Mouse (Mus musculus) intestine, postnatal 0 days (tissue): ENCODE measurements around the gene Ctcfl. TPM values are rescaled to one million over a fixed set of nuclear protein-coding genes. Genes with fewer than 3 reads are reported as not detected.

Experiments used
- ATAC-seq: fragments of 200-750 bp; cut with Nextera tagmentation; 2 replicates; pipeline ENCODE4 v1.8.0; 2017; ENCODE audit warnings: mild to moderate bottlenecking, moderate TSS enrichment, moderate library complexity
- H3K27ac ChIP-seq: fragments of 300-500 bp; sonication (generic); 2 replicates; pipeline ENCODE4 v1.5.1; 2014; ENCODE audit warnings: mild to moderate bottlenecking, low read depth, low read length, moderate library complexity
- H3K27me3 ChIP-seq: fragments of 300-500 bp; sonication (generic); replicated peaks from 2 replicates; pipeline ENCODE4 v1.6.1; 2014; ENCODE audit warnings: low read length, mixed read lengths; ENCODE audit not compliant: control insufficient read depth, insufficient read depth
- H3K36me3 ChIP-seq: fragments of 300-500 bp; sonication (generic); 2 replicates; pipeline ENCODE4 v1.6.1; 2014; ENCODE audit warnings: mild to moderate bottlenecking, moderate library complexity; ENCODE audit not compliant: control insufficient read depth, insufficient read depth
- H3K4me1 ChIP-seq: fragments of 300-500 bp; sonication (generic); replicated peaks from 2 replicates; pipeline ENCODE4 v1.6.1; 2014; ENCODE audit warnings: antibody characterized with exemption, low read length, mixed read lengths; ENCODE audit not compliant: control insufficient read depth, insufficient read depth
- H3K4me2 ChIP-seq: fragments of 300-500 bp; sonication (generic); replicated peaks from 2 replicates; pipeline ENCODE4 v1.6.1; 2014; ENCODE audit warnings: low read depth, mild to moderate bottlenecking, moderate library complexity
- H3K4me3 ChIP-seq: fragments of 300-500 bp; sonication (generic); 2 replicates; pipeline ENCODE4 v1.5.1; 2014; ENCODE audit warnings: low read depth, low read length
- H3K9ac ChIP-seq: fragments of 300-500 bp; sonication (generic); 2 replicates; pipeline ENCODE4 v1.6.1; 2014; ENCODE audit warnings: mild to moderate bottlenecking, low read depth, low read length
- H3K9me3 ChIP-seq: fragments of 300-500 bp; sonication (generic); 2 replicates; pipeline ENCODE4 v1.6.1; 2016; ENCODE audit warnings: mixed run types; ENCODE audit not compliant: control insufficient read depth
- CTCF ChIP-seq: sonication (generic); IDR thresholded peaks from 2 replicates; pipeline ENCODE4 v1.5.1; 2016; ENCODE audit warnings: low read depth, mild to moderate bottlenecking, control low read depth, antibody characterized with exemption, moderate library complexity
- WGBS: fragments of 180-500 bp; shearing (Covaris S2); extraction: QIAGEN DNeasy Blood & Tissue Kit; methylation state at CpG from one replicate; pipeline ENCODE4 v1.1.7; 2014; 5-methylcytosine and 5-hydroxymethylcytosine counted together
- polyA plus RNA-seq: library from polyadenylated mRNA; unstranded; fragments of >200 nt; fragmentation: Nextera tagmentation; extraction: Ambion mirVana; gene quantifications from 2 replicates; pipeline ENCODE4 v1.2.1, GENCODE M21; 2015

Gene Ctcfl
- polyA plus RNA-seq, 1 experiment from 2014 or later, result 1.0 TPM

- TF ChIP-seq CTCF, result no peak
- ATAC-seq, result no peak
- 91% methylated on average over 10 of the region's 10 CpGs for WGBS
- peaks cover 26% of the 10 kb centered on the region; the same call in 1 of the 2 replicates for H3K36me3 ChIP-seq
- H3K27me3 ChIP-seq, result no peaks in the 10 kb centered on the region
- H3K4me3 ChIP-seq, result peak overlapping the region; percentile 32; the same call in 1 of the 2 replicates
- peak overlapping the region; percentile 79 for H3K9ac ChIP-seq
- peak overlapping the region; percentile 88 for H3K27ac ChIP-seq
- no peaks in the 10 kb centered on the region for H3K9me3 ChIP-seq
- H3K4me2 ChIP-seq, result peak overlapping the region; percentile 57
- peaks cover 7% of the 10 kb centered on the region; the same call in 1 of the 2 replicates for H3K4me1 ChIP-seq
These were observed 36.6 kb upstream of the Ctcfl start for GRCm38 (mm10) chr2:173155907-173156306.

- TF ChIP-seq CTCF, result no peak
- no peaks in the 10 kb centered on the region for H3K27me3 ChIP-seq
- peaks cover 26% of the 10 kb centered on the region; the same call in 1 of the 2 replicates for H3K36me3 ChIP-seq
- H3K4me3 ChIP-seq, result peak overlapping the region; percentile 32
- peak overlapping the region; percentile 79 for H3K9ac ChIP-seq
- peak overlapping the region; percentile 57 for H3K4me2 ChIP-seq
- H3K27ac ChIP-seq, result peak overlapping the region; percentile 88
- ATAC-seq, result no peak
- H3K4me1 ChIP-seq, result peaks cover 7% of the 10 kb centered on the region; the same call in 1 of the 2 replicates
- 95% methylated on average over 14 of the region's 14 CpGs for WGBS
- H3K9me3 ChIP-seq, result no peaks in the 10 kb centered on the region
These were observed 35.6 kb upstream of the Ctcfl start for GRCm38 (mm10) chr2:173154962-173155361.

GRCm38 (mm10) chr2:173154513-173154912 is 35.2 kb upstream of the Ctcfl start:
- Histone ChIP-seq H3K9me3 (no peaks in the 10 kb centered on the region), H3K4me1 (peaks cover 7% of the 10 kb centered on the region; the same call in 1 of the 2 replicates), H3K36me3 (peaks cover 26% of the 10 kb centered on the region; the same call in 1 of the 2 replicates), H3K9ac (peak overlapping the region; percentile 79), H3K4me2 (peak overlapping the region; percentile 57), H3K27ac (peak overlapping the region; percentile 88), H3K4me3 (peak overlapping the region; percentile 32), H3K27me3 (no peaks in the 10 kb centered on the region)
- no peak for TF ChIP-seq CTCF
- ATAC-seq, result no peak
- WGBS, result 85% methylated on average over 13 of the region's 13 CpGs

- peak overlapping the region; percentile 79 for H3K9ac ChIP-seq
- H3K27ac ChIP-seq, result peak overlapping the region; percentile 88
- no peaks in the 10 kb centered on the region for H3K27me3 ChIP-seq
- H3K36me3 ChIP-seq, result peaks cover 26% of the 10 kb centered on the region; the same call in 1 of the 2 replicates
- peak overlapping the region; percentile 32 for H3K4me3 ChIP-seq
- peaks cover 7% of the 10 kb centered on the region; the same call in 1 of the 2 replicates for H3K4me1 ChIP-seq
- no peak for TF ChIP-seq CTCF
- H3K4me2 ChIP-seq, result peak overlapping the region; percentile 57
- H3K9me3 ChIP-seq, result no peaks in the 10 kb centered on the region
- peak; percentile 5; the same call in 1 of the 2 replicates for ATAC-seq
- 59% methylated on average over 10 of the region's 10 CpGs for WGBS
These were observed 33.9 kb upstream of the Ctcfl start for GRCm38 (mm10) chr2:173153266-173153665.

GRCm38 (mm10) chr2:173152436-173153151 is 33.3 kb upstream of the Ctcfl start, which contains the start of gene Pck1:
TSS of gene Pck1 (plus strand) at chr2:173153048.
- peak; percentile 87 for ATAC-seq
- WGBS, result 28% methylated on average over 13 of the region's 13 CpGs
- Histone ChIP-seq H3K4me3 (peak within 1 kb of the TSS; percentile 32), H3K27ac (peak within 1 kb of the TSS; percentile 90), H3K36me3 (peaks cover 22% of the 10 kb centered on the region; the same call in 1 of the 2 replicates), H3K9me3 (no peaks in the 10 kb centered on the region), H3K9ac (peak within 1 kb of the TSS; percentile 79), H3K27me3 (no peaks in the 10 kb centered on the region), H3K4me1 (peaks cover 7% of the 10 kb centered on the region; the same call in 1 of the 2 replicates), H3K4me2 (peak within 1 kb of the TSS; percentile 57)
- TF ChIP-seq CTCF, result peak; percentile 21; the same call in 1 of the 2 replicates

GRCm38 (mm10) chr2:173151784-173152284 is 32.5 kb upstream of the Ctcfl start:
- Histone ChIP-seq H3K27me3 (no peaks in the 10 kb centered on the region), H3K27ac (peak overlapping the region; percentile 90), H3K36me3 (peaks cover 18% of the 10 kb centered on the region; the same call in 1 of the 2 replicates), H3K4me2 (no peak overlapping the region), H3K9ac (peak overlapping the region; percentile 8; the same call in 1 of the 2 replicates), H3K4me3 (no peak overlapping the region), H3K9me3 (no peaks in the 10 kb centered on the region), H3K4me1 (peaks cover 7% of the 10 kb centered on the region; the same call in 1 of the 2 replicates)
- TF ChIP-seq CTCF, result no peak
- 87% methylated on average over 7 of the region's 7 CpGs for WGBS
- no peak for ATAC-seq
